Mouse (Mus musculus) c-Kit-positive CD71-negative TER-119-negative erythroid progenitor cells, embryonic 14.5 days (primary cell): ENCODE results near the gene Ms4a15.
A peak's percentile ranks its signal among the peaks of the same experiment; 100 is the strongest.

Experiments used
- DNase-seq: peaks from one replicate; pipeline ENCODE4 v3.0.0-alpha.2; 2013; ENCODE audit warnings: low read depth

Ms4a15 gene

GRCm38 (mm10) chr19:10959085-10959977 is 33.7 kb downstream of the Ms4a15 start:
- peak; percentile 69 for DNase-seq

GRCm38 (mm10) chr19:10952021-10952939 is 40.8 kb downstream of the Ms4a15 start:
- no peak for DNase-seq

- DNase-seq = no peak
Observed at GRCm38 (mm10) chr19:10949558-10949957, 43.5 kb downstream of the Ms4a15 start.

- DNase-seq = peak; percentile 97
Observed at GRCm38 (mm10) chr19:10949112-10949511, 43.9 kb downstream of the Ms4a15 start, which contains the start of gene Ccdc86. Ccdc86 (minus strand) TSS chr19:10949266.

- no peak for DNase-seq
Observed at GRCm38 (mm10) chr19:10948416-10948815, 44.6 kb downstream of the Ms4a15 start.

GRCm38 (mm10) chr19:10947219-10947618 is 45.8 kb downstream of the Ms4a15 start:
- DNase-seq = no peak

- DNase-seq = no peak
Observed at GRCm38 (mm10) chr19:10946506-10946905, 46.5 kb downstream of the Ms4a15 start.

GRCm38 (mm10) chr19:10943955-10944354 is 49.1 kb downstream of the Ms4a15 start:
- no peak for DNase-seq

GRCm38 (mm10) chr19:10940801-10941457 is 52.1 kb downstream of the Ms4a15 start:
- no peak for DNase-seq

- DNase-seq = peak; percentile 58
Observed at GRCm38 (mm10) chr19:10940097-10940800, 52.8 kb downstream of the Ms4a15 start.

- no peak for DNase-seq
Observed at GRCm38 (mm10) chr19:10938771-10939170, 54.3 kb downstream of the Ms4a15 start.

GRCm38 (mm10) chr19:10937110-10937563 is 55.9 kb downstream of the Ms4a15 start, which contains the start of gene Ptgdr2:
Ptgdr2 (plus strand) TSS chr19:10937160.
- DNase-seq = no peak

GRCm38 (mm10) chr19:10936077-10936476 is 57.0 kb downstream of the Ms4a15 start:
- no peak for DNase-seq

GRCm38 (mm10) chr19:10935029-10935428 is 58.0 kb downstream of the Ms4a15 start:
- no peak for DNase-seq

GRCm38 (mm10) chr19:10930641-10931040 is 62.4 kb downstream of the Ms4a15 start:
- DNase-seq = no peak
